Mouse (Mus musculus): ENCODE data around the gene Nup62.

GRCm38 (mm10) chr7:44823409-44823808 lies 7.5 kb downstream of the Nup62 start:
- no peak for TF ChIP-seq GATA1 (IDR thresholded peaks at IDR 0.05; ENCODE audit: low read length)
- TF ChIP-seq TAL1 (IDR thresholded peaks at IDR 0.05; ENCODE audit: low read length) = no peak
